Comparison of ENCODE assay signal across 9 mouse cellular contexts in genomic region chr2:73281048-73281661, GRCm38 (mm10). TPM values are rescaled to one million over a fixed set of nuclear protein-coding genes. Genes with fewer than 3 reads are reported as not detected.
DNase-seq lines count a peak whose midpoint lies in the region; ATAC-seq and TF ChIP-seq lines count a peak whose summit lies in the region.
"Had no signal": no experiment of that assay in that cellular context is flagged by ENCODE, and none has a peak within 500 bp of the region (broad histone marks: within the 10 kb centered on the region; RNA-seq: fewer than 3 reads in every experiment).

No protein-coding gene starts in this region.

- intact Hi-C loops in heart, postnatal 36 days (cut with DNase I) = no loop called here

- H3K36me3 ChIP-seq in heart, embryonic 10.5 days = 0 out of 2 replicates have a peak, but pooled peaks cover 1% of the 10 kb centered on the region
- H3K36me3 ChIP-seq in spleen, adult 2 months (ENCODE audit: control insufficient read depth, insufficient read depth, low read length) = peaks cover 1% of the 10 kb centered on the region; the same call in 1 of the 2 replicates
- peaks cover 7% of the 10 kb centered on the region for H3K36me3 ChIP-seq in liver, embryonic 12.5 days
- H3K36me3 ChIP-seq in stomach, embryonic 16.5 days (ENCODE audit: control insufficient read depth, insufficient read depth, low read length) = no peaks in the 10 kb centered on the region

- ATAC-seq in liver, embryonic 12.5 days = no peak
- ATAC-seq in stomach, embryonic 16.5 days (ENCODE audit: insufficient read depth, low FRiP score) = no peak

- no peaks in the 10 kb centered on the region for H3K9me3 ChIP-seq in heart, embryonic 10.5 days
- no peaks in the 10 kb centered on the region for H3K9me3 ChIP-seq in liver, embryonic 12.5 days (replicated peaks)
- no peaks in the 10 kb centered on the region for H3K9me3 ChIP-seq in stomach, embryonic 16.5 days (replicated peaks; ENCODE audit: control insufficient read depth, low read length)

- peak overlapping the region; percentile 44 for H3K4me2 ChIP-seq in liver, embryonic 12.5 days
- no peak overlapping the region for H3K4me2 ChIP-seq in stomach, embryonic 16.5 days (ENCODE audit: low read depth, low read length)

- WGBS in heart, embryonic 10.5 days = 7% methylated on average over 22 of the region's 22 CpGs
- WGBS in spleen, adult 2 months = 19% methylated on average over 22 of the region's 22 CpGs
- 9% methylated on average over 22 of the region's 22 CpGs for WGBS in liver, embryonic 12.5 days (ENCODE audit: insufficient replicate concordance)
- WGBS in stomach, embryonic 16.5 days = 21% methylated on average over 22 of the region's 22 CpGs

- TF ChIP-seq CTCF in spleen, adult 2 months (IDR thresholded peaks at IDR 0.05; ENCODE audit: extremely low read depth, insufficient read depth, insufficient read length, insufficient replicate concordance) = no peak

- no peak for TF ChIP-seq POLR2A in spleen, adult 2 months (IDR thresholded peaks at IDR 0.05; ENCODE audit: low read depth, low read length)

- no peak for DNase-seq in heart, embryonic 10.5 days (ENCODE audit: low spot score)
- no peak for DNase-seq in heart, postnatal 36 days
- DNase-seq in spleen, adult 2 months (ENCODE audit: low read depth in 1 of 2, low spot score in 2 of 2) = no peak
- DNase-seq in spleen, adult 12 weeks (ENCODE audit: low spot score) = no peak
- DNase-seq in Muller cell, postnatal 12 days (ENCODE audit: inconsistent ontology term) = no peak
- DNase-seq in right cerebral cortex, postnatal 14 days = no peak
- DNase-seq: lung, postnatal 14 days had no signal

- peaks cover 61% of the 10 kb centered on the region for H3K27me3 ChIP-seq in heart, embryonic 10.5 days (ENCODE audit: insufficient read depth, poor library complexity, severe bottlenecking)
- peaks cover 32% of the 10 kb centered on the region for H3K27me3 ChIP-seq in spleen, adult 2 months (ENCODE audit: control insufficient read depth, insufficient read depth, low read length)
- H3K27me3 ChIP-seq in liver, embryonic 12.5 days (replicated peaks) = peaks cover 63% of the 10 kb centered on the region
- H3K27me3 ChIP-seq in stomach, embryonic 16.5 days (ENCODE audit: control insufficient read depth, insufficient read depth, low read length) = peaks cover 49% of the 10 kb centered on the region

- H3K9ac ChIP-seq in liver, embryonic 12.5 days = no peak overlapping the region
- no peak overlapping the region for H3K9ac ChIP-seq in stomach, embryonic 16.5 days (ENCODE audit: low read length)

- no peak overlapping the region for H3K27ac ChIP-seq in heart, embryonic 10.5 days
- no peak overlapping the region for H3K27ac ChIP-seq in spleen, adult 2 months (ENCODE audit: insufficient read depth, low read length)
- H3K27ac ChIP-seq in liver, embryonic 12.5 days = no peak overlapping the region
- H3K27ac ChIP-seq in stomach, embryonic 16.5 days (ENCODE audit: low read length) = no peak overlapping the region

- peaks cover 26% of the 10 kb centered on the region for H3K4me1 ChIP-seq in heart, embryonic 10.5 days
- H3K4me1 ChIP-seq in spleen, adult 2 months (ENCODE audit: control insufficient read depth, insufficient read depth, insufficient read length) = peaks cover 18% of the 10 kb centered on the region
- H3K4me1 ChIP-seq in liver, embryonic 12.5 days = peaks cover 33% of the 10 kb centered on the region
- 0 out of 2 replicates have a peak, but pooled peaks cover 3% of the 10 kb centered on the region for H3K4me1 ChIP-seq in stomach, embryonic 16.5 days (ENCODE audit: control insufficient read depth, insufficient read depth, low read length)

- H3K4me3 ChIP-seq in heart, embryonic 10.5 days = peak overlapping the region; percentile 50
- peak overlapping the region; percentile 4; the same call in 1 of the 2 replicates for H3K4me3 ChIP-seq in spleen, adult 2 months (ENCODE audit: extremely low read depth, insufficient read depth, insufficient read length)
- peak overlapping the region; percentile 31 for H3K4me3 ChIP-seq in liver, embryonic 12.5 days
- peak overlapping the region; percentile 8; the same call in 1 of the 2 replicates for H3K4me3 ChIP-seq in stomach, embryonic 16.5 days (replicated peaks; ENCODE audit: low read length)

RNA-seq across cellular contexts. Expression of gene Sp9, which starts 9.4 kb away (rescaled TPM):
- not detected in 2 replicates for polyA plus RNA-seq in heart, embryonic 10.5 days (2016; fragmentation: Nextera tagmentation; extraction: Ambion mirVana)
- not detected for total RNA-seq in heart, postnatal 36 days (2021)
- not detected in 2 replicates for polyA plus RNA-seq in spleen, adult 2 months (2012; rRNA removed)
- polyA plus RNA-seq in liver, embryonic 12.5 days (2016; fragmentation: Nextera tagmentation; extraction: Ambion mirVana) = not detected in 2 replicates
- polyA plus RNA-seq in stomach, embryonic 16.5 days (2015; fragmentation: Nextera tagmentation; extraction: Ambion mirVana) = not detected in 2 replicates

RNA-seq across cellular contexts. Expression of gene Scrn3, which starts 31.2 kb away (rescaled TPM):
- polyA plus RNA-seq in heart, embryonic 10.5 days (2016; fragmentation: Nextera tagmentation; extraction: Ambion mirVana) = 15.1 and 16.6 TPM in 2 replicates
- total RNA-seq in heart, postnatal 36 days (2021) = 10 to 100 TPM; 23.2 to 24.3 TPM
- polyA plus RNA-seq in spleen, adult 2 months (2012; rRNA removed) = 2.3 and 2.9 TPM in 2 replicates
- 27.1 and 28.3 TPM in 2 replicates for polyA plus RNA-seq in liver, embryonic 12.5 days (2016; fragmentation: Nextera tagmentation; extraction: Ambion mirVana)
- 14.7 and 16.1 TPM in 2 replicates for polyA plus RNA-seq in stomach, embryonic 16.5 days (2015; fragmentation: Nextera tagmentation; extraction: Ambion mirVana)

RNA-seq across cellular contexts. Expression of gene Cir1, which starts 31.3 kb away (rescaled TPM):
- polyA plus RNA-seq in heart, embryonic 10.5 days (2016; fragmentation: Nextera tagmentation; extraction: Ambion mirVana) = 9.7 and 12.0 TPM in 2 replicates
- total RNA-seq in heart, postnatal 36 days (2021) = 10 to 100 TPM; 18.1 to 20.5 TPM
- 1.3 and 1.5 TPM in 2 replicates for polyA plus RNA-seq in spleen, adult 2 months (2012; rRNA removed)
- polyA plus RNA-seq in liver, embryonic 12.5 days (2016; fragmentation: Nextera tagmentation; extraction: Ambion mirVana) = 17.4 and 19.1 TPM in 2 replicates
- 16.2 and 22.4 TPM in 2 replicates for polyA plus RNA-seq in stomach, embryonic 16.5 days (2015; fragmentation: Nextera tagmentation; extraction: Ambion mirVana)
